Mouse (Mus musculus): ENCODE measurements at regions not wholly inside any gene's neighbourhood (a gene's known extent, or its start where the extent isn't known, plus 50 kb on each side); places are given as distances from the start of the nearest gene placed in this dataset.
A peak's percentile ranks its signal among the peaks of the same experiment; 100 is the strongest.

- Histone ChIP-seq H3K4me1 (no peaks in the 10 kb centered on the region), H3K4me3 (replicated peaks) (no peak overlapping the region), H3K4me2 (no peak overlapping the region), H3K9me3 (no peaks in the 10 kb centered on the region), H3K36me3 (replicated peaks) (no peaks in the 10 kb centered on the region), H3K27me3 (no peaks in the 10 kb centered on the region), H3K27ac (no peak overlapping the region), H3K9ac (no peak overlapping the region)
- 27% methylated on average over 2 of the region's 2 CpGs for WGBS
- ATAC-seq (ENCODE audit: low FRiP score), result no peak
Observed at GRCm38 (mm10) chr17:68177835-68178234, 95.8 kb upstream of the L3mbtl4 start.

GRCm38 (mm10) chr17:68185385-68185784 lies 88.2 kb upstream of the L3mbtl4 start:
- no peak overlapping the region for H3K4me3 ChIP-seq (replicated peaks)
- 78% methylated on average over 2 of the region's 2 CpGs for WGBS
- no peak overlapping the region for H3K9ac ChIP-seq
- H3K27ac ChIP-seq, result no peak overlapping the region
- no peaks in the 10 kb centered on the region for H3K27me3 ChIP-seq
- no peak for ATAC-seq (ENCODE audit: low FRiP score)
- no peak overlapping the region for H3K4me2 ChIP-seq
- no peaks in the 10 kb centered on the region for H3K9me3 ChIP-seq
- no peaks in the 10 kb centered on the region for H3K4me1 ChIP-seq
- no peaks in the 10 kb centered on the region for H3K36me3 ChIP-seq (replicated peaks)

DNA sequence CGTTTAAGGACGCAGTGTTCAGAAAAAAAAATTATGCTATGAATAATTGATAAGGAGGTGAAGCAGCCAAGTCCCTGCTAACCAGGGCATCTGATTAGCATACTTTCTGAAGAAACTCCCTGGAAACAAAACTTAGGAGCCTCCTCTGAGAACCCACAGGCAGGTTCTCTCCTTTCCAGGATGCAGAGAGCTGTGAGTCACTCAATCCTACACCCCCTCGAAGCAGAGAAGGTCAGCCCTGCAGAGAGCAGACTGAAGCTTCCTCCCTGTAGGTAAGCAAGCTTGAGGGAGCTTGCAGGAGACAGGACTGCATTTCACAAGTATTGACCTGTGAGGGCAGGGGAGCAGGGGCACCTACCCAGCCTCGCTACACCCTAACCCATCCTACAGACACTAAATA lies 83.7 kb upstream of the L3mbtl4 start:
- H3K4me2 ChIP-seq, result no peak overlapping the region
- no peaks in the 10 kb centered on the region for H3K9me3 ChIP-seq
- no peak overlapping the region for H3K9ac ChIP-seq
- ATAC-seq (ENCODE audit: low FRiP score), result no peak
- H3K27me3 ChIP-seq, result no peaks in the 10 kb centered on the region
- 85% methylated on average over 4 of the region's 4 CpGs for WGBS
- no peak overlapping the region for H3K4me3 ChIP-seq (replicated peaks)
- no peaks in the 10 kb centered on the region for H3K36me3 ChIP-seq (replicated peaks)
- H3K4me1 ChIP-seq, result no peaks in the 10 kb centered on the region
- H3K27ac ChIP-seq, result no peak overlapping the region

DNA sequence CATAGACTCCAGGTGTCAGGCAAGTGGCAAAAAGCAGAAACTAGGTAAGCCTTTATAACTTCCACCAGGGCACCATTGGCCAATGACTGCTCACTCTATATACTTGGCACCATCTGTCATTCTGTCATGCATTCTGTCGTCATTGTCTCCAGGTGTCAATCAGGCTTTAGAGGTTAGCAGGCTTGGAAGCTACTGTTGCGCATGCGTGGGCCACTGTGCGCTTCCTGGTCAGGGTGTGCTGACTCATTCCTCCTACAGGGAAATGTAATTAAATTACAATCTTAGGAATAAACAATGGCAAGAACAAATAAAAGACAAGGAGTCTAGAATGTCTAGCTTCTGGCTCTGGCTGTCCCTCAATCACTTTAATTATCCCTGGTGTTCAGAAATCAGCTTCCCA lies 68.1 kb upstream of the L3mbtl4 start:
- no peak overlapping the region for H3K4me3 ChIP-seq (replicated peaks)
- no peaks in the 10 kb centered on the region for H3K27me3 ChIP-seq
- no peak overlapping the region for H3K27ac ChIP-seq
- peaks cover 3% of the 10 kb centered on the region for H3K4me1 ChIP-seq
- H3K36me3 ChIP-seq (replicated peaks), result no peaks in the 10 kb centered on the region
- 86% methylated on average over 4 of the region's 4 CpGs for WGBS
- ATAC-seq (ENCODE audit: low FRiP score), result no peak
- H3K4me2 ChIP-seq, result no peak overlapping the region
- H3K9me3 ChIP-seq, result no peaks in the 10 kb centered on the region
- no peak overlapping the region for H3K9ac ChIP-seq

DNA sequence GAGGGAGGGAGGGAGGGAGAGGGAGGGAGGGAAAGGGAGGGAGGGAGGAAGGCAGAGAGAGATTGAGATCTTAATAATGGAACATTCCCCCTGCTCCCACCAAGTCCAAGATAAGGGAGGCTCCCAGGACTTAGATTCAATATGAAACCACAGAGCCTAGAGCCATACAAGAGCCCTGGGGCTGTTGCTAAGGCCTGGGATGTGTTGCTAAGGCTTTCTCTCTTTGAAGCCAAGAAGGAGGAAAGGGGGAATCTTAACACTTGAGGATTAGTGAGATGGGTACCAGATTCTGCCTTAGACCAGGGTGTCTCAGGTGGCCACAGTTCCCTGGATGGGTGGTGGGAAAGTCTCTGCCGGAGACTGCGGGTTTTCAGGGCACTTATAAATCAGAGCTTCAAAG lies 64.8 kb upstream of the L3mbtl4 start:
- H3K4me1 ChIP-seq, result peaks cover 8% of the 10 kb centered on the region
- 86% methylated on average over 2 of the region's 2 CpGs for WGBS
- H3K4me2 ChIP-seq, result no peak overlapping the region
- no peaks in the 10 kb centered on the region for H3K36me3 ChIP-seq (replicated peaks)
- H3K4me3 ChIP-seq (replicated peaks), result no peak overlapping the region
- H3K27ac ChIP-seq, result no peak overlapping the region
- no peaks in the 10 kb centered on the region for H3K9me3 ChIP-seq
- no peak overlapping the region for H3K9ac ChIP-seq
- ATAC-seq (ENCODE audit: low FRiP score), result no peak
- H3K27me3 ChIP-seq, result no peaks in the 10 kb centered on the region

DNA sequence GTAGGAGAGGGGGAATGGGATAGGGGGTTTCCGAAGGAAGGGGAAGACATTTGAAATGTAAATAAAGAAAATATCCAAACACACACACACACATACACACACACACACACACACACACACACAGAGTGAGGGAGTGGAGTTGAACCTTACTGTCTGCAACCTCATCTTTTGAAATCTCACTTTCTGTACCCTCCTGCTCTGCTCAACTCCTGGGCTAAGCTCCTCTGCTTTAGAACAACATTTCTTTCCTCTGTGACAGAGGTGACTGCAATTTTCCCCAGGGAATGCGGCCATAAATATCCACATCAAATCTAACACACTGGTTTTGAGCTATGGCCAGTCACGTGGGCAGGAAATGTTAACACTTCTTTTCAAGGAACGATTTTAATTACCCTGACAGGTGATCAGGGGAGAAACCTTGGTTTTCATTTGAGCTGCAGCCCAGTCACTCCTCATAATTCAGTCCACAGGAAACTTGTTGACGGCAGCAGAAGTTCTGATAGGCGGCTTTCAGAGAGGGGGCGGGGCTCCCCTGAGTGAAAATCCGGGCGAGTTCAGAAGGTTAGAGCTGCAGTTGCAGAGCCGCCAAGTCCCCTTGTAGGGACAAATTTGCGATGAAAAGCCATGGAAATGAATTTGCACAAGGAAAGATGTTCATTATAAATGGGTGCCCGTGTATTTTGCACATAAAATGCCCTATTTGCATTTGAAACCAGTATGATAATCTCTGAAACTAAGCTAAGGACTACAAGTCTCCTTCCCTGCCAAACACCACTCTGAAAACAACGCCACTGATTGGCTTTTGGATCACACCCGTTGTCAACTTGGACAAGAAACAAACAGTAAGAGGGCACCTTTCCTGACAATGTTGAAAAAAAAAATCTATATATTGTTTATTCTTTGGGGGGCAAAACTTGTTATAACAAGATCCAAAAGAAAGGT lies 63.0 kb upstream of the L3mbtl4 start:
- WGBS, result 28% methylated on average over 14 of the region's 14 CpGs
- no peaks in the 10 kb centered on the region for H3K9me3 ChIP-seq
- H3K4me1 ChIP-seq, result peaks cover 8% of the 10 kb centered on the region
- no peaks in the 10 kb centered on the region for H3K36me3 ChIP-seq (replicated peaks)
- no peak overlapping the region for H3K27ac ChIP-seq
- no peaks in the 10 kb centered on the region for H3K27me3 ChIP-seq
- peak overlapping the region; percentile 38 for H3K4me2 ChIP-seq
- H3K4me3 ChIP-seq (replicated peaks), result no peak overlapping the region
- H3K9ac ChIP-seq, result no peak overlapping the region
- peak; percentile 61; the same call in 1 of the 2 replicates for ATAC-seq (ENCODE audit: low FRiP score)

- Histone ChIP-seq H3K27ac (no peak overlapping the region), H3K9ac (no peak overlapping the region), H3K27me3 (no peaks in the 10 kb centered on the region), H3K4me1 (no peaks in the 10 kb centered on the region), H3K4me2 (no peak overlapping the region), H3K4me3 (replicated peaks) (no peak overlapping the region), H3K9me3 (no peaks in the 10 kb centered on the region), H3K36me3 (replicated peaks) (no peaks in the 10 kb centered on the region)
- WGBS, result 78% methylated on average over 4 of the region's 4 CpGs
- no peak for ATAC-seq (ENCODE audit: low FRiP score)
Observed at GRCm38 (mm10) chr17:68218246-68218645, 55.4 kb upstream of the L3mbtl4 start.

DNA sequence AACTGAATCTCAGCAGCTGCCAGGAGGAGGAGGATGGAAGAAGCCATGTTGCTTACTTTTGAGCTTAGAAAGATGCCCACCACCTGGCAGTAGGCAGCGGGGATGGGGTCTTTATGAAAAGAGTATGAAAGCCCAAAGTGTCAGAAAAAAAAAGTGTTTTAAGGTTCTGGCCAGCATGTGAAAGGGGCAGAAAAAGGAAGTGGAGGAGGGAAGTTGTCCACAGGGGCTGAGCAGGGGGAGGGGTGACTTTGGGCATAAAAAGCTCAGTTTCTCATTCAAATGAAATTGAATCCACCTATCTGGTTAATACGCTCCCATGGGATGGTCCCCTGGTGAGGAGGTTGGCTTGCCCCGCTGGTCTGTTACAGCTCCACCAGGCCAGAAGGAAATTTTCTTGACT lies 50.4 kb upstream of the L3mbtl4 start:
- H3K4me3 ChIP-seq (replicated peaks), result no peak overlapping the region
- H3K9me3 ChIP-seq, result no peaks in the 10 kb centered on the region
- H3K4me2 ChIP-seq, result no peak overlapping the region
- 70% methylated on average over 3 of the region's 3 CpGs for WGBS
- H3K36me3 ChIP-seq (replicated peaks), result no peaks in the 10 kb centered on the region
- no peak overlapping the region for H3K9ac ChIP-seq
- no peak for ATAC-seq (ENCODE audit: low FRiP score)
- H3K27me3 ChIP-seq, result no peaks in the 10 kb centered on the region
- no peak overlapping the region for H3K27ac ChIP-seq
- no peaks in the 10 kb centered on the region for H3K4me1 ChIP-seq

Data from forebrain, embryonic 12.5 days (tissue).